ENCODE assay signal across 8 mouse cellular contexts in genomic region chr13:112771447-112772208, GRCm38 (mm10). TPM values are rescaled to one million over a fixed set of nuclear protein-coding genes. Genes with fewer than 3 reads are reported as not detected.
DNase-seq lines count a peak whose midpoint lies in the region; ATAC-seq lines count a peak whose summit lies in the region.

No protein-coding gene starts in this region.

- peaks cover 8% of the 10 kb centered on the region; the same call in 1 of the 2 replicates for H3K4me1 ChIP-seq in heart, embryonic 16.5 days (ENCODE audit: control insufficient read depth, insufficient read depth, low read length)
- peaks cover 20% of the 10 kb centered on the region for H3K4me1 ChIP-seq in limb, embryonic 15.5 days

- H3K27ac ChIP-seq in heart, embryonic 16.5 days (ENCODE audit: low read length), result peak overlapping the region; percentile 38; the same call in 1 of the 2 replicates
- H3K27ac ChIP-seq in limb, embryonic 15.5 days, result peak overlapping the region; percentile 79; the same call in 1 of the 2 replicates

- no peak for ATAC-seq in heart, embryonic 16.5 days (replicated peaks; ENCODE audit: extremely low read depth, insufficient read depth, low FRiP score)
- ATAC-seq in limb, embryonic 15.5 days (ENCODE audit: insufficient number of reproducible peaks, low FRiP score, low TSS enrichment, low read depth), result no peak

- 32% methylated on average over 15 of the region's 15 CpGs for WGBS in heart, embryonic 16.5 days
- WGBS in limb, embryonic 15.5 days, result 34% methylated on average over 15 of the region's 15 CpGs

- intact Hi-C loops in heart, postnatal 25 days (cut with DNase I), result loop anchor here (2.0 kb wide), 1 partner anchor 29 kb away; the partner anchor contains the start of gene Plpp1

- peak; percentile 96 for DNase-seq in heart, adult 11 months
- no peak for DNase-seq in heart, postnatal 25 days (ENCODE audit: low spot score)
- DNase-seq in NIH3T3 (ENCODE audit: low read depth), result peak; percentile 77
- no peak for DNase-seq in thymus, adult 18-20 months
- DNase-seq in right cerebral cortex, postnatal 10 days (ENCODE audit: low spot score in 2 of 2), result no peak
- no peak for DNase-seq in cerebellum, postnatal 25 days

- H3K9ac ChIP-seq in heart, embryonic 16.5 days (ENCODE audit: low read length), result no peak overlapping the region
- H3K9ac ChIP-seq in limb, embryonic 15.5 days, result no peak overlapping the region

- peaks cover 12% of the 10 kb centered on the region for H3K9me3 ChIP-seq in heart, embryonic 16.5 days (replicated peaks; ENCODE audit: control insufficient read depth, low read length)
- H3K9me3 ChIP-seq in limb, embryonic 15.5 days, result no peaks in the 10 kb centered on the region

- 0 out of 2 replicates have a peak, but pooled peaks cover 3% of the 10 kb centered on the region for H3K36me3 ChIP-seq in heart, embryonic 16.5 days (ENCODE audit: control insufficient read depth, insufficient read depth)
- no peaks in the 10 kb centered on the region for H3K36me3 ChIP-seq in limb, embryonic 15.5 days

- no peak overlapping the region for H3K4me3 ChIP-seq in heart, embryonic 16.5 days (ENCODE audit: low read length)
- H3K4me3 ChIP-seq in limb, embryonic 15.5 days, result no peak overlapping the region

- peak overlapping the region; percentile 37; the same call in 1 of the 2 replicates for H3K4me2 ChIP-seq in heart, embryonic 16.5 days (ENCODE audit: low read depth, low read length)
- 0 out of 2 replicates have a peak overlapping the region, but pooled peaks have one; percentile 8 for H3K4me2 ChIP-seq in limb, embryonic 15.5 days

- no peaks in the 10 kb centered on the region for H3K27me3 ChIP-seq in heart, embryonic 16.5 days (ENCODE audit: control insufficient read depth, insufficient read depth, low read length)
- H3K27me3 ChIP-seq in limb, embryonic 15.5 days, result no peaks in the 10 kb centered on the region

RNA-seq across cellular contexts. Expression of gene Plpp1, which starts 29.0 kb away (rescaled TPM):
- total RNA-seq in heart, postnatal 25 days (2021), result 10 to 100 TPM; 59.4 to 63.6 TPM
- polyA plus RNA-seq in heart, embryonic 16.5 days (2015; fragmentation: Nextera tagmentation; extraction: Ambion mirVana), result 59.3 and 63.2 TPM in 2 replicates
- 90.5 and 109 TPM in 2 replicates for polyA plus RNA-seq in limb, embryonic 15.5 days (2015; fragmentation: Nextera tagmentation; extraction: Ambion mirVana)

Comparison
In these comparisons a context has a peak if more than half of its experiments do, and no peak if none do; other contexts are left out.
1. DNase-seq: peak in heart, adult 11 months (single experiment) and NIH3T3 (single experiment); none in heart, postnatal 25 days (single experiment), thymus, adult 18-20 months (0 of 2), right cerebral cortex, postnatal 10 days (0 of 2) and cerebellum, postnatal 25 days (0 of 2).